In the genomic region with DNA sequence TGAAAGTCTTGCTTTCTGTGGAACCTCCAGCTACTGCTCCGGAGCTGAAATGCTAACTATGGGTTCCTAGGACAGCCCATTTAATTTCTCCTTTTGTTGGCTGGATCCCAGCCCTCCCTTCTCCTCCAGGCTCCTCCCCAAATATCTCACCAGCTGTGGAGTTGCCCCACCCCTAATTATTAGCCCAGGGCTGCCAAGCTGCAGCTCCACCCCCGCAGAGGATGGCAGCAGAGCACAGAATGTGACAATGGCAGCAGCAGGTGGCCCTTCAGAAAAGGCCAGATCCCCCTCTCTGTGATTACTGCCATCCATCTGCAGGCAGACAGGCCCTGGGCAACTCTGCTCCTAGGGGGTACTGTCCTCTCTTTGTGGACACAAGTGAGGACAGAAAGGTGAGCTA, we compare ENCODE assay signal across 10 mouse cellular contexts.
DNase-seq lines count a peak whose midpoint lies in the region; ATAC-seq and TF ChIP-seq lines count a peak whose summit lies in the region.
"Had no signal": no experiment of that assay in that cellular context is flagged by ENCODE, and none has a peak within 500 bp of the region (broad histone marks: within the 10 kb centered on the region; RNA-seq: fewer than 3 reads in every experiment).

No protein-coding gene starts in this region.

- ATAC-seq in embryonic facial prominence, embryonic 13.5 days (ENCODE audit: insufficient number of reproducible peaks, insufficient read depth, low FRiP score, low TSS enrichment, low read depth): peak; percentile 48; the same call in 1 of the 2 replicates
- no peak for ATAC-seq in midbrain, embryonic 14.5 days (ENCODE audit: low FRiP score, low TSS enrichment)
- ATAC-seq: Patski had no signal

- no peaks in the 10 kb centered on the region for H3K27me3 ChIP-seq in kidney, adult 2 months (replicated peaks; ENCODE audit: control insufficient read depth, insufficient read depth, low read length)
- H3K27me3 ChIP-seq in embryonic facial prominence, embryonic 13.5 days: no peaks in the 10 kb centered on the region
- H3K27me3 ChIP-seq in midbrain, embryonic 14.5 days (ENCODE audit: control insufficient read depth, insufficient read depth, low read length): no peaks in the 10 kb centered on the region
- H3K27me3 ChIP-seq in thymus, adult 2 months (ENCODE audit: control insufficient read depth, insufficient read depth, low read length): no peaks in the 10 kb centered on the region
- H3K27me3 ChIP-seq: heart, embryonic 13.5 days; Patski had no signal

- no peaks in the 10 kb centered on the region for H3K4me1 ChIP-seq in kidney, adult 2 months (ENCODE audit: control insufficient read depth, insufficient read depth, low read length)
- peaks cover 8% of the 10 kb centered on the region for H3K4me1 ChIP-seq in embryonic facial prominence, embryonic 13.5 days
- H3K4me1 ChIP-seq in midbrain, embryonic 14.5 days (ENCODE audit: control insufficient read depth, insufficient read depth, low read length): peaks cover 8% of the 10 kb centered on the region
- no peaks in the 10 kb centered on the region for H3K4me1 ChIP-seq in thymus, adult 2 months (replicated peaks; ENCODE audit: control insufficient read depth, insufficient read depth, low read length)

- H3K27ac ChIP-seq in kidney, adult 2 months (ENCODE audit: insufficient read depth, low read depth, low read length): no peak overlapping the region
- no peak overlapping the region for H3K27ac ChIP-seq in embryonic facial prominence, embryonic 13.5 days
- H3K27ac ChIP-seq in midbrain, embryonic 14.5 days (replicated peaks; ENCODE audit: low read depth, low read length): no peak overlapping the region
- no peak overlapping the region for H3K27ac ChIP-seq in thymus, adult 2 months (ENCODE audit: control insufficient read depth, insufficient read depth, low read length)
- H3K27ac ChIP-seq: heart, embryonic 13.5 days had no signal

- TF ChIP-seq CTCF in kidney, adult 2 months (conservative IDR thresholded peaks at IDR 0.05; ENCODE audit: insufficient read depth, insufficient read length, low read depth, low read length): no peak
- TF ChIP-seq CTCF in thymus, adult 2 months (IDR thresholded peaks at IDR 0.05; ENCODE audit: borderline replicate concordance, control insufficient read depth, extremely low read depth, insufficient read depth, low read length, poor library complexity): no peak

- 17% methylated on average over 2 of the region's 2 CpGs for WGBS in kidney, adult 2 months
- 7% methylated on average over 2 of the region's 2 CpGs for WGBS in embryonic facial prominence, embryonic 13.5 days
- 7% methylated on average over 2 of the region's 2 CpGs for WGBS in midbrain, embryonic 14.5 days
- WGBS in thymus, adult 2 months: 33% methylated on average over 2 of the region's 2 CpGs

- peak; percentile 17 for DNase-seq in kidney, adult 2 months
- DNase-seq in kidney, adult 8-10 months: no peak
- peak; percentile 30 for DNase-seq in adipocyte (ENCODE audit: low spot score)
- peak; percentile 34 to 46 for DNase-seq in kidney, postnatal 4 days
- peak; percentile 45 for DNase-seq in midbrain, embryonic 14.5 days
- no peak for DNase-seq in thymus, adult 2 months
- DNase-seq in T-cell, adult 2 months (ENCODE audit: low spot score): no peak

- H3K4me3 ChIP-seq in kidney, adult 2 months (ENCODE audit: insufficient read depth, low read depth, low read length): no peak overlapping the region
- H3K4me3 ChIP-seq in embryonic facial prominence, embryonic 13.5 days: no peak overlapping the region
- no peak overlapping the region for H3K4me3 ChIP-seq in midbrain, embryonic 14.5 days (replicated peaks; ENCODE audit: low read depth, low read length)
- no peak overlapping the region for H3K4me3 ChIP-seq in thymus, adult 2 months (ENCODE audit: control insufficient read depth, insufficient read depth, low read length)
- H3K4me3 ChIP-seq: heart, embryonic 13.5 days had no signal

- no peak for TF ChIP-seq POLR2A in kidney, adult 2 months (IDR thresholded peaks at IDR 0.05; ENCODE audit: low read depth, low read length)
- TF ChIP-seq POLR2A in thymus, adult 2 months (IDR thresholded peaks at IDR 0.05; ENCODE audit: control insufficient read depth, extremely low read depth, insufficient read depth, low read length, poor library complexity): no peak

- H3K36me3 ChIP-seq in kidney, adult 2 months (ENCODE audit: control insufficient read depth, insufficient read depth, low read length): no peaks in the 10 kb centered on the region
- no peaks in the 10 kb centered on the region for H3K36me3 ChIP-seq in embryonic facial prominence, embryonic 13.5 days
- H3K36me3 ChIP-seq in midbrain, embryonic 14.5 days (ENCODE audit: control insufficient read depth, insufficient read depth, low read length): no peaks in the 10 kb centered on the region
- no peaks in the 10 kb centered on the region for H3K36me3 ChIP-seq in thymus, adult 2 months (ENCODE audit: control insufficient read depth, insufficient read depth, low read length)
- H3K36me3 ChIP-seq: heart, embryonic 13.5 days had no signal

- no peak overlapping the region for H3K9ac ChIP-seq in embryonic facial prominence, embryonic 13.5 days
- no peak overlapping the region for H3K9ac ChIP-seq in midbrain, embryonic 14.5 days (replicated peaks; ENCODE audit: low read length)
- H3K9ac ChIP-seq: heart, embryonic 13.5 days had no signal

- no peak overlapping the region for H3K4me2 ChIP-seq in embryonic facial prominence, embryonic 13.5 days
- H3K4me2 ChIP-seq in midbrain, embryonic 14.5 days (ENCODE audit: low read length): no peak overlapping the region
- H3K4me2 ChIP-seq: heart, embryonic 13.5 days had no signal

- H3K9me3 ChIP-seq in embryonic facial prominence, embryonic 13.5 days: no peaks in the 10 kb centered on the region
- H3K9me3 ChIP-seq in midbrain, embryonic 14.5 days (ENCODE audit: control insufficient read depth, low read length): no peaks in the 10 kb centered on the region
- H3K9me3 ChIP-seq: heart, embryonic 13.5 days had no signal

Comparison
In these comparisons a context has a peak if more than half of its experiments do, and no peak if none do; other contexts are left out.
1. DNase-seq: peak in kidney, adult 2 months (single experiment), adipocyte (single experiment), kidney, postnatal 4 days (2 of 2) and midbrain, embryonic 14.5 days (single experiment); none in kidney, adult 8-10 months (0 of 2), thymus, adult 2 months (single experiment) and T-cell, adult 2 months (single experiment).